Mouse (Mus musculus) A20 (cell line): Measurements from ENCODE around the gene Tspyl3.
A peak's percentile ranks its signal among the peaks of the same experiment; 100 is the strongest.
"Not testable (repeated sequence)": the region's sequence is repeated elsewhere in the genome, so short reads cannot be mapped to it uniquely, and the experiment has no call there.

Source experiments
- DNase-seq: peaks from one replicate; pipeline ENCODE4 v3.0.0-alpha.2; 2011; ENCODE audit warnings: low read depth, low spot score

The Tspyl3 gene

DNA sequence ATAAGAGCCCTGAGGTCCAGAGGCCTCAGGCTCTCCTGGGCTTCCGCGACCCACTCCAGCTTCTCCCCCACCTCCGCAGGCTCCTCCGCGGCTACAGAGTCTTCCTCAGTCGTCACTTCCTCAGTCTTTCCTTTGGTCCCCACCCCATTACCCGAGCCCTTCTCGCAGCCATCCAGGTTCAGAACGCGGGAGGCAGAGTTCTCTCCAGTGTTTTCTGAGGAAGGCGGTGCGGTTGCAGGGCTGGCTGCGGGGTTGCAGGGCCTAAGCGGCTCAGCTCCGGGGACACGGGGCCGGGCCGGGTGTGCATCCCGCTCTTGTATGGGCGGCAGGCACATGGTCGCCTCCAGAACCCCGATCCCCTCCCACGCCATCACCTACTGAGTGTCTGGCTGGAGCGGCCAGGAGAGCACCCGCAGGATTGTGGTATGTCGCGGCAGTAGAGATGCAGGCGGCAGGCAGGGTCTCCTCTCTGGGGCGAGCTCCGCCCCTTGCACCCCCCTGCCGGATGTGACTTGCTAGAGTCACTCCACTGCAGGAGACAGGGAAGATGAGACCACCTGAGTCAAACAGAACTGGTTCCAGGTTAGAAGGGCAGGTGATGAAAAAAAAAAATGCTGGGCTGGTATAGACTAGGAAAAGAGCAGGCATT, at the start of gene Tspyl3:
TSS of gene Tspyl3 (minus strand) at position 496 of the 649 bp plus-strand sequence.
- peak; percentile 76 for DNase-seq

DNA sequence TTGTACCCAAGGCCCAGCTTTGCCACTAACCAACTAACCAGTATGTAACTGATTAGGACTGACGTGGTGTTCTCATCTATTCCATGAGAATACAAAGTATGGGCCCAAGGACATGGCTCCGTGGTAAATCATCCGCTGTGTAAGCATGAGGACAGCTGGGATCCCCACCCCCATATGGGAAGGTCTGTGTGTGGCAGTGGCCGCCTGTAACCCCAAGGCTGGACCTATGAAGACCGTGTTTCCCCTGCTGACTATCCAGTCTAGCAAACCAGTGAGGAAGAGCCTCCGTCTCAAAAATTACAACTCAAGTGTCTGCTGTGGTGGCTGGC, 49.6 kb upstream of the Tspyl3 start:
- no peak for DNase-seq

DNA sequence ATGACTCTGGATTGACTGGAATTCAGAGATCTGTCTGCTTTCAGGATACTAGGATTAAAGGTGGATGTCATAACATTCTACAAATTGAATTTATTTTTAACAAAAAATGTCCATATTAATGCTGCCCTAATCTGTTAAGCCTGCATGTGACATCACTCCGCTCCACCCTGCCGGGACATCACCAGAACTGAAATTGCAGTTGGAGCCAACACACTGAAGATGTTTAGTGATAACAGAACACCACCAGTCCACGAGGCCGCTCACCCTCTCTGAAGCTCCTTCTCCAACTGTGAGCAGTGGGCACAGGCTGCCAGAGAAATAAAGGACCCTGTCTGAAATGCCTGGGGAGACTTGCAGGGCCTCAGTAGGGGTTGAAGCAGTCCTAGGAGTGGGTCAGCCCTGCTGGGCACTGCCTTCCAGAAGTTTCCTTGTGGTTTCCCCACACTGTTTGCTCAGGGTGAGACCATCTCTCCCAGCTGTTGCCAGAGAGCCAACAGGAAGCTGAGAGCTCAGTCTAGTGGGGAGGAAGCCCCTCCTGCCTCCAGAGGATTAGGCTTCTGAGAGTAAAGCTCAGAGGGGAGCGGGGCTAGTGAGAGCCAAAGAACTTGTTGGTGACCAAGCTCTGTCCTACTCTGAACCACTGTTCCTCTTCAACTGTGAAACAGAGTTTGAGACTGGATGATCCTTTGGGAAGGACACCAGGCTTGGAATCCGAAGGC, 49.1 kb upstream of the Tspyl3 start:
- not testable (repeated sequence) for DNase-seq

DNA sequence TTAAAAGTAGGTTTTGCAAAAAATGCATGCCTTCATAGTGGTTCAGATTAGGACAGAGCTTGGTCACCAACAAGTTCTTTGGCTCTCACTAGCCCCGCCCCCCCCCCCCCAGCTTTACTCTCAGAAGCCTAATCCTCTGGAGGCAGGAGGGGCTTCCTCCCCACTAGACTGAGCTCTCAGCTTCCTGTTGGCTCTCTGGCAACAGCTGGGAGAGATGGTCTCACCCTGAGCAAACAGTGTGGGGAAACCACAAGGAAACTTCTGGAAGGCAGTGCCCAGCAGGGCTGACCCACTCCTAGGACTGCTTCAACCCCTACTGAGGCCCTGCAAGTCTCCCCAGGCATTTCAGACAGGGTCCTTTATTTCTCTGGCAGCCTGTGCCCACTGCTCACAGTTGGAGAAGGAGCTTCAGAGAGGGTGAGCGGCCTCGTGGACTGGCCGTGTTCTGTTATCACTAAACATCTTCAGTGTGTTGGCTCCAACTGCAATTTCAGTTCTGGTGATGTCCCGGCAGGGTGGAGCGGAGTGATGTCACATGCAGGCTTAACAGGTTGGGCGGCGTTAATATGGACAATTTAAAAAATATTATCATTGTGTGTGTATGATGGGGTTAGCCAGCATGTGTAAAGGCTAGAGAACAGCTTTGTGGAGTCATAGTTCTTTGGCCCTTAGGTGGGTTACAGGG, 45.1 kb upstream of the Tspyl3 start:
- not testable (repeated sequence) for DNase-seq

DNA sequence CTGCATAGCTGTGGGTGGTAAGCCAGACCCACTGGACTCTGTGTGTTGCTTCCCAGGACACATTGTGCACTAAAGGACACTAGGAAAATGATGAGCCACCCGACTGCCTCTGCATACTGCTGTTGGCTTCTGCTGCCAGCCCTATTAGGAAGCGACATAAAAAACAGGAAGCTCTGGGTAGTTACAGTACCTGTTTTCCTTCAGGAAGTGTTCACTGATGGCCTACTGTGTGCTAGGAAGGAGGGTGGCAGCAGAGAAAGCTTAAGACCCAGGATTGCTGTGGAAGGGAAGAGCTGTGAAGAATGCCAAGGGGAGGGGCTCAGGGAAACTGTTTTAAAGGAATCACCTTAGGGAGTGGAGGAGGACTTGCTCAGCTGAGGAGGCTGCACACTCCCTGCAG, 42.1 kb upstream of the Tspyl3 start:
- no peak for DNase-seq

DNA sequence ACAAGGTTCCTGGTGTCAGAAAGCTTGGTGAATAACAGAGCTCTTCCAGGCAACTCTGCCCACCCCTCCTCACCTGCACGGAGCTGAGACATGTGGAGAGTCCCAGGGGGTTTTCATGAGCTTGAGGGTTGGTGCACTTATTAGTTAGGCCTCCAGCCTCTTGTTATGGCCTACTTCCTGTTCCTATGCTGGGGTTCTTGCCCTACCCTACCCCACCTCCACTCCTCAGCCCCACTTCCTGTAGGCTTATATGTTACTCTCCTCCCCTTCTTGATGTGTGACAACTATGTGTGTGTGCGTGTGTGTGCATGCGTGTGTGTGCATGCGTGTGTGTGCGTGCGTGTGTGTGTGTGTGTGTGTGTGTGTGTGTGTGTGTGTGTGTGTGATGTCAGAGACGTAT, 37.8 kb upstream of the Tspyl3 start:
- DNase-seq, result peak; percentile 87

DNA sequence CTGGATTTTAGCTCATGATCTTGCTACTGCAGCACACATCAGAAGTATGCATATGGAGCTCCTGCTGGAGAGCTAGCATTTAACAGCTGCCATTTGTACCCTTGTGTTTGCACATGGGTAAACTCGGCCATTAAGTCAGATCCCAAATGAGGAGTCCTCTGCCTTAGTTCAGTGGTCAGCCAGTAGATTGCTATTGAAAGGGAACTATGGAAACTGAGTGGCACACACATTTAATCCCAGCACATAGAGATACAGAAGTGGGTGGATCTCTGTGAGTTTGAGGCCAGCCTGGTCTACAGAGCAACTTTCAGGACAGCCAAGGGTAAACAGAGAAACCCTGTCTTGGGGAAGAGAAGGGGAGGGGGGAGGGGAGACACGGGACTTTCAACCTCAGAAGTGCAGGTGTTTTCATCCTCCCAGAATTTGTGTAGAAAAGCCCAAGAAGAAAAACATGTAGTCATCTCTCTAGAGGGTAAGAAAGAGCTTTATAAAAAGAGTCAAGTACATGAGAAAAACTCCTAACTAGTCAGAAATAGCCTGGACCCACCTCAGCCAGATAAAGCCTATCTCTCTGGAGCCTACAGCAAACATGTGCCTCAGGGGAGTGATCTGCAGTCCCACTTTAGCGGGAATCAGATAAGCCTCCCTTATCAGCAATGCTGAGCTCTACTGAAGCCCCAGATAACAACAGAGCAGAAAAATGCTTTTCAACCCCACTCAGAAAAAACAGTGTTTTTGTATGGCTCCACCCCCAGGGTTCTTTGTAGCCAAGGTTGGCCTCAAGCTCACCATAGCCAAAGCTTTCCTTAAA, 34.8 kb upstream of the Tspyl3 start:
- peak; percentile 68 for DNase-seq

DNA sequence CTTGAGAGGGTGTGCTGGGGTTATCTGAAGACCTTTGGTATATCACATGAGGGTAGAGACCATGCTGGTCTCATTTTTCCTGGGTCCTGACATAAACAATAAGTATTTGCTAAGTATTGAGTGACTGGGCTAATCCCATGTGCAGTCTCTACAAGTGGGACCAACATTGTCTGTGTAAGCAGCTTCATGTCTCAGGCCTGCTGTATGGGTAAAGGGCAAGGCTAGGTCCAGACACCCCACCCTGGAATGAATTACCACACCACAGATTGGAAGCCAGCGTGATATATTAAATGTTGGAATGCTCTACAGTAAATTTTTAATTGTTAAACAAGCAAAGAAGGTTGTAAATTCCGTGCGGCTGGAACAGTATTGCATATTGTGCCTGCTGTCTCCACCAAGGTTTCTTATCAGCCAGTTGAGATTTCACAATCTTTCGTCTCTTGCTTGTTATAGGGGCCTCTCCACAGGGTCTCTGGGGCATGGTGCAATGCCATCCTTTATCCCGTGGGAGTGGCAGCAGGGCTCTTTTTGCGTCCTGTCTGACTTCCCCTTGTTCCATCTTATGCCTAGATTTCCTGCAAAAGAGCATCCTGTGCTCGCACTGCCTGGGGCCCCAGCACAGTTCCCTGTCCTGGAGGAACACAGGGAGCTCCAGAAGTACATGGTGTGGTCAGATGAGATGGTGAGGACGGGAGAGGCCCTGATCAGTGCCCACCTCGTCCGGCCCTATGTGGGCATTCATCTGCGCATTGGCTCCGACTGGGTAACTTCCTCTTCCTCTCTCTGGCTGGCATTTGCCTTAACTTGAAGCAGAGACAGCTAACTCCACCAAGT, 34.0 kb upstream of the Tspyl3 start:
- no peak for DNase-seq

DNA sequence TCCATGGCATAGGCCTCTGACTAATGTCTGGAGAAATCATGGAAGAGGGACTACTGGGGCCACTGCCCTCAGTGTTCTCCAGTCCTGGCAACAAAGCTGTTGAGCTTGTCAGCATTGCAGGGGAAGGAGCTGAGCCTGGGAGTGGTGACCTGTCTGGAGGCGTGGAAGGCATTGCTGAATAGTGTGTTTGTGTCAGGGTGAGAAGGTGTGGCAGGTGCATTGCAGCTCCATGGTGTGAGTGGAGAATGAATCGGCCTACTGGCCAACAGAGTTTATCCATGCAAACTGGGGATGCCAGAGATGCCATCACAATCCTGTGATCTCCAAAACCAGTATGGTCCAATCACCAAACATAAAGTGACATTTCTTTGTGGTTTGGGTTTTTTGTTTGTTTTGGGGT, 31.4 kb upstream of the Tspyl3 start:
- no peak for DNase-seq

DNA sequence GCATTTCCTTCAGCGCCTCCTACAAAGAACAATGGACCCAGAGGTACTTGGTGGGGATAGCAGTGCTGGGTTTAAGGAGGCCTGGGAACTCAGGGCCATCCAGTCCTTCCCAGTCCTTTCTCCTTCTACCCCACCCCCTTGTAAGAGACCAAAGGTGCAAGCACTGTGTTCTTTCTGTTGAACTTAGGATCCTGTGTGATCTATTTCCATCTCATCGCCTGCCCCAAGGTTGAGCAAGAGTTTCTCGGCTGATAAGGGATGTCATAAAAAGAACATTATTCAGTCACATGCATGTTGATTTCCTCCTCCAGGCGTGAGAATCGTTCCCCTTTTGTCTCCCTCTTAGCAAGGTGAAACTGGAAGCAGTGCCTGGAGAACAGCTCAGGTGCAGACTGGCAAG, 24.5 kb upstream of the Tspyl3 start:
- no peak for DNase-seq

DNA sequence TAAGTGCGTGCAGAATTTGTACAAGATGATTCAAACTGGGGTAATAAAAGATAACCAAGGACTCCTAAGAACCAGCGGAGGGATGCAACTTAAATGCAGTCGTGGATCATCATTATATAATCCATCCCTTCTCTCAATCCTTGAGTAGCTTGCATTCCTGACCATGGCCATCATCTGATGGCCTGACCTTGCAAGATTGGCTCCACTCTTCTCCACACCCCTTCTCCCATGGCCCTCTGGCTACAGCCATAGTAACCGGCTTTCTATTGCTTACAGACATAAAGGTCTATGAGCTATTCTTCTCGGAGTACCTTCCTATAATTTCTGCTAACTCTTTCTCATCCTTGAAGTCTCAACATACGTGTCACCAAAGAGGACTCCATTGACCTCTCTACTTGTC, 16.9 kb upstream of the Tspyl3 start:
- no peak for DNase-seq

DNA sequence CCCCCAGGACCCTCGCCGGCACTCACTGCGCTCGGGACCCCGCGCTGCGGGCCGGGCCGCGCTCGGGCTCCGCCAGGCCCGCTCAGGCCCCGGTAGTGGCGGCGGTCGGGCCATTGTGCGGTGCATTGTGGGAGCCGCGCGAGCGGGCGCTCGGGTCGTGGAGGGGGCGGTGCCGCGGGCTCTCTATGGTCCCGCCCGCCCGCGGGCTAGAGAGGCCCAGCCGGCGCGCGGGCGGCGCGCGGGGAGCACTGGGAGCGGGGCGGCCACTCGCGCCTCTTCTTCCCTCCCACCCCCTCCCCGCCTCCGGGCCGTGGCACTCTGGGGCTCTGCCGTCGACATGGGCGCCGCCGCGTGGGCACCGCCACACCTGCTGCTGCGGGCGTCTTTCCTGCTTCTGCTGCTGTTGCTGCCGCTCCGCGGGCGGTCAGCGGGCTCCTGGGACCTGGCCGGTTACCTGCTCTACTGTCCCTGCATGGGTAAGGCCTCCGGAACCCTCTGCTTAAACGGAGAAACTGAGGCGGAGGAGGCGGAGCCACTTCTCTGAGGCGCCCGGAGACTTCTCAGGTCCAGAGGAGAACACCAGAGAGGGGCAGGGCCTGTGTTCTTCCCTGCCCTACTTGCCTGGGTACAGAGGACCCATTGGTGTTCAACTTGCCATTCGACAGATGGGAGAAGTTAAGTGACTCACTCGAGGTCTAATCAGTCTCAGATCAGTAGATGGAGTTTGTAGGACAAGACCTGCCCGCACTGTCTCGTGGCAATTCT, 16.2 kb upstream of the Tspyl3 start, which contains the start of the genes Plagl2 and Pofut1:
TSS of gene Plagl2 (minus strand) at position 177 of the 765 bp plus-strand sequence.
TSS of gene Pofut1 (plus strand) at position 284 of the 765 bp plus-strand sequence.
- DNase-seq, result peak; percentile 92

DNA sequence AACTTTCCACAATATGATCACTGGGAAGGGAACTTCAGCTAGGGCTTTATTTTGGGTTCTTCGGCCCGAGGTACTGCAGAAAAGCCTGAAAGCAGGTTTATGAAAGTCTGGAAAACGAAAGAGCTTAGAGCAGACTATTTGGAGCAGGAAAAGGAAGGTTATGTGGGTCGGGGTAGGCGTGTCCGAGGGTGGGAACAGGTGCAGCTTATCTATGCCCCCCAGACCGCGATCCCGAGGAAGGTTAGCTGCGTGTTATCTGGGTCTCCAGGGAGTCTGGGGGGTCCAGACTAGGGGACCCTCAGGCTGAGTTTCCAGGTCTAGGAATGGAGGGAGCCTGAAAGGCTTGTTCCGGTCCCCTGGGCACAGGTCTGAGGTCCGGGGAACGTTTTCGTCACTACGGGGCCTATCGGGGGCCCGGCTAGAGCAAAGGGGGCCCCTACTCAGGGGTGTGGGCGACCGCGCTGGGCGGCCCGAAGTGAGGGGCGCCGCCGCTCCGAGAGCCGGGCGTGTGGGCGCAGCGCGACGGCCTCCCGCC, 15.5 kb upstream of the Tspyl3 start:
- DNase-seq, result peak; percentile 62

DNA sequence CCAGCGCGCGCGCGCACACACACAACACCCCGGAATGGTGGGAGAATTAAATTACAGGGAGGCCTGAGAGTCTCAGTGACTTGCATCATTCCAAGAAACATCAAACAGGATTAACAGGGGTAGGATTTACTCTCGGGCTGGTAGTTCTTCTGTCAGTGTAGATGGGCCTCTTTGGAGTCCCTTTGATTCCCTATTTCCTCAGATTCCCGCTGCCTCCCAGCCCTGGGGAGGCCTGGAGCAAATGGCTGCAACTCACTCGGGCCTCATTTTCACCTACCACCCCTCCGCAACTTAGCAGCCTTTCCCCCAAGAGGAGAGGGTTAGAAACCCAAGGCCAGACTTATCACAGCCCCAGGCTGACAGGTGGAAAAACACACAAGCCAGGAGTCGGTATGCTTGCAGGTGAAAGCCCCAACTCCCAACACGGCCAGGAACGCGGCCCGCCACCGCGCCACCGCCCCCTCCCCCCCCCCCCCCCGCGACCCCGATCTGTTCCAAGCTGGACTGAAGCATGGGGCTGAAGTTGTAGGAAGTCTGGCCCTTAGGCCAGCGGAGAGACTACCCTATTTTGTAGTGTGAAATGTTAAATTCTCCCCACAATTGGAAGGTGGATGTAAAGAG, 14.7 kb upstream of the Tspyl3 start:
- no peak for DNase-seq

DNA sequence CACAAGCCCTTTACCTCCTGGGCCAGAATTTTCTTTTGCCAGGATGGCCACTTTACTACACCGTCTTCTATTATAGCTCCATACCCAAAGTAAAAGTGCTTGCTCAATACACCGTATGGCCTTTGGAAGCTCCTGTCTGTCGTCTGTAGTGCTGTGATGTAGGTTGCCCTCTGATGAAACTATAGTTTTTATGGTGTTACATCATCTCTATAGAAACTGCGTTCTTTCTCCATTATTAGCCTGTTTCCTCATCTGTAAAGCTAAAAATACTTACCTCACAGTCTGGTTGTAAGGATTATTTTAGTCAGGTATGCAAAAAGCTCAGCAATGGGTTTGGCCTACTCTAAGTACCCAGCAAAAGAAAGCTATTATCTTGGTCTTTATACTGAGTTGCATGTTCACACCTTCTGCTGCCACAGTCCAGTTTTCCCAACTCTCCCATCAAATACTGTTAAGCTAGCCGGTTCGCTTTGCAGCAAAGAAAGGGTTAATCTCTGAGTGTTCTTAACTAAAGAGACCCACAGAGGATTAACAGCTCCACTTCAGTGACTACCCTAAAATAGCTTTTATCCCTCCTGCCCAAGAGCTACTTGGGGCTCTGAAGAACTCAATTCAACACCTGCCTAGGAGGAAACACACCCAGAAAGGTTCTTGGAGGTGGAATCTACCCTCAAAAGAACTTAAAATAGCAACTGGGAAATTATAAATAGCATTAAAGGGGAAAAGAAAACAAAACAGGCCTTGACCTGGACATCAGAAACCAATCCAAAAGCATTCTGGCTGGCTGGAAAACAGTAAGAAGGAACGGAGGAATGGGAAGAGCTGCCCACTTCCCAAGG, 14.0 kb upstream of the Tspyl3 start:
- no peak for DNase-seq

DNA sequence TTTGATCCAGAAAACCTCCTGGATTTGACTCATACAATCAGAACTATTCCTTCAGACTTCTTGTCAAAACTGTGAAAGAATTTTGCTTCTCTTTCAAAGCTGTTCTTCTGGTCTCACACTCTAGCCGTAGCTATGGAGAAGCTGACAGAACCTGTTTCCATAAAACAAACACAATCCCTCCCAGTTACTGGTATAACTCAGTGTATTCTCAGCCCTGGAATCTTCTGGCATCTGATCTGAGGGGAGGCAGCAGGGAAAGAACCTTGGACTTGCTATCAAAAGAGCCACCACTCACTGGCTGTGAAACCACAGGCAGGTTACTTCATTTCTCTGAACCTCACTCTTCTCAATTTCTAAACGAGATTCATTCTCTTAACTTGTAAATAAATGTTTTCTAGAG, 13.2 kb upstream of the Tspyl3 start:
- no peak for DNase-seq

DNA sequence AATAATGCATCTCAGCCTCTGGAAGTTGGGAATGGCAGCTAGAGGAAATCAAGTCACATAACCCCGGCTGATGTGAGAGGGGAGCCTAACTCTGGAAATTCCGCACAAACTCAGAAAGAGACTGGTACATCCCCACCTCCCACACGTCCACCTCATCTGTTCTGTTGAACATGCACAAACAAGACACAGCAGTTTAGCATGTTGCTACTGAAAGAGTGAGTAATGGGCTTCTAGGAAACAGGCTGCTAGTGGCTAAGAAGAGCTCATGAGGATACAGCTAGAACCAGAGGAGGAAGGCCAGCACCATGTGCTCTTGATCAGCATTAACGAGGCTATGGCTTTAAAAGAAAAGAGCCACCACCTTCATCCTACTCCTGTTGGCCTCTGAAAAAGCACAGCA, 12.7 kb upstream of the Tspyl3 start:
- no peak for DNase-seq

DNA sequence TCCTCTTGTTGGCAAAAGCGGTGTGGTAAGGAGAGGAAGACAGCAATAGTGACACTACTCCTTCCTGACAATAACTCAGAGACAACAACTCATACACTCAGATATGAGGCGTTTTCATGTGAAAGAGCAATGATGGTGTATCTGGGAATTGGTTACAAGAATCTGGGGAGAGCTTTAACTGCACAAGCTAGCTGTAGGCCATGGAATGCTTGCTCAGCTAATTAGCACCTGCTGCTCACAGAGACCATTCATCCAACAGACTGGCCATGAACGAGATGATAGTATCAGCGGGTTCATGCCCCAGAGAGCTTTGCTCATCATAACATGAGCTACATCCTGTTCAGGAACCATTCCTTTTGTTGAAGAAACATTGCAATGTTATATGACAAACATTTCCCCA, 12.0 kb upstream of the Tspyl3 start:
- DNase-seq, result no peak

DNA sequence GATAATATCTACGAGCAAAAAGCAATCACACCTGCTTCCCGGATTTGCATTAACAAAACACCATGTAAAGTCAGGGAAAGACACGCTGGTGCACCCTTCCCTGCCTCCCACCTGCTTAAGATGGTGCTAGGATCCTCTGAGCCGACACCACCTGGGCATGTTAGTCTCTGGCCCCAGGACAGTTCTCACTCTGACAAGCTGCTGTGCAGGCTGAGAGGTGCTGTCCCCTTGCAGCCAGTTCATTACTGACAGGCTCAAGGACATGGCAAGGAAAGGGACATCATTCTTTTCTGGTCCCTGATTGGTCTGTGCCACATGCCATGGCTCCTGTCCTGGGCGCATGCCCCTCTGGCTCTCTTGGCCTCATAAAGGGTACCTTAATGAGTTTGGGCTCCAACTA, 3.3 kb upstream of the Tspyl3 start:
- peak; percentile 79 for DNase-seq
